Mouse (Mus musculus) mouse trophoblast stem cell (cell line): ENCODE measurements at regions not wholly inside any gene's neighbourhood (a gene's known extent, or its start where the extent isn't known, plus 50 kb on each side); places are given as distances from the start of the nearest gene placed in this dataset.

Source experiments
- in situ Hi-C, 2 experiments: fragments of 300-500 bp; cut with MseI, MboI; formaldehyde crosslinking; loops; 2 replicates in 1 of 2; 3 replicates in 1 of 2; pipeline ENCODE4 v1.15.1; 2025

DNA sequence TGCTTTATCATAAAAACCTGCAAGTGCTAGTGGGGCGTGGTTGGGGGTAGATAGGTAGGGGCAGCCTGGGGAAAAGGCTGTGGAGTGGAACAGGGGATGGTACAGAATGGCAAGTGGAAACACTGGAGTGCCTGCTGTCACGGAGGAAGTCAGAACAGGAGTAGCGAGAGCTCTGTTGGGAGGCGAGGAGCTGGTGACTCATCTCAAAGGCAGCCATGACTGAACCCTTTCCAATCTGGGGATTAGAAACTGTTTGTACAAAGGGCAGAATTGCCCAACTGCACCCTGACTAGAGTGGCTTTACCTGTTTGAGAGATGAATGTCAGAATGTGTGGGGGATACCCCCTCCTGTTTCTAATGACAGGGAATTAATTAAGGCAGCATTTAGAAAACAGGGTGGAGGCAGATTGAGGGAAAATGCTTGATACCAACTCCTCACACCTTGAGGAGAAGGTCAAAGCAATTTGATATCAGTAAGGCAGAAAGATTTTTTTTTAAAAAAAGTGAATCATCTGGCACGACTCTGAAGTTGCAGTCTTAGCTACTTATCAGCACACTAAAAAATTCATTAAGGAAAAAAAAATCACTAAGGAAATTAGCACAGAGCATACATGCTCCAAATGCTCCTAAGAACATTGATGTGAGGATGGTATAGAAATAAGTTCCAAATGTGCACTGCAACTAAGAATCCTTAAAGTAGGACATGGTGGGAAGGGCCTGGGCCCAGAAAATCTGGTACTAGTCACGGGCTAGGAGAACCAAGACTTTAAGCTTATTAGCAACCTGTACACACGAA, 54.7 kb upstream of the Usp25 start:
- in situ Hi-C loops = no loop called here

DNA sequence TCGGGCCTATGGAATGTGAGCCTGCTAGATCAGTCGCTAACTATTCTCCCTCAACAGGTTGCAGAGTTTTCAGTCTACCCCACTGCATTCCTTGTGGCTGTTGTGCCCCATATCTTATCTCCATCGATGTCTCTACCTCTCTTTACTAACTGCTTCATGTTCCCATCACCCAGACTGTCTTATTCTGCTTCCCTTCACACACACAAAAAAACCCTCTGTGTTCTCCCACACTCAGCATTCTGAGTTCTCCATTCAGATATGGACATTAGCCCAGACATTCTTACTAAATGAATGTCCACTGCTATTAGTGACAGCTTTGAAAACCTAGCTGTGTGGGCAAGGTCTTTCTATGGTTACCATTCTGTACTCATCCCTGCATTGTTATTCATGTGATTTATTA, 56.0 kb upstream of the Usp25 start:
- in situ Hi-C loops = no loop called here

DNA sequence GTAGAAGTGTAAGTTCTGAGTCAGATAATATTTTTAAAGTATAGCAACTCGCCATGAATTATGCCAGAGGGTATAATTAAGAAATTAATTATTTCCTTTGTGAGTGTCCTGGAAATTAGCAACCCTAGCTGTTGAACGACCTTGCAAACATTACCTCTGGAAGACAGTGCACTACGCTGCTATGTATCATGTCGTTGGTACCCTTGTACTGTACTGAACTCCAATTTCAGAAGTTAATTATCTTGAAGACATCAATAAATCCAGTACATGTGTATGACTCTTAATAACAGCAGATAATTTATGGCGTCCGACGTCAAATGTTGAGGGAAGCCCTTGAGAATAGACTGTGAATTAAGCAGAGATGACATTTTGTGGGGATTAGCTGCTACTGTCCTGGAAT, 56.4 kb upstream of the Usp25 start:
- in situ Hi-C loops = no loop called here

GRCm38 (mm10) chr16:76950836-76951486, 62.5 kb upstream of the Usp25 start:
- in situ Hi-C loops = no loop called here

DNA sequence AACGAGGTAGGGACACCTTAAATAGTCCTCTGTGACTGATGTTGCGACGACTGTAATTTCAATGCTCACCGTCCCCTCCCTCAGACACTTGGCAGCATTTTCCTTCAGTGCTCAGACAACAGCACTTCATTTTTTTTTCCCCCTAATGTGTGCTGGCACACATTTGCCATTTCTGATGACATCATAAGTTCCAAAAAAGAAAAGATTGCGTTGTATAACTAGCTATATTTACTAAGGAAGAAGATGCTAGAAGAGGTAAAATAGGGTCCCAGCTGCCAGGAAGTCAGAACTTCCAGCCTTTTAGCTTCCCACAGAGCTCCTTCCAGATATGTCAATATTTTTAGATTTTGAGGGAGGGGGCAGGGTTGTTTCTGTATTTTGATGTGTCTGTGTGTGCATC, 66.5 kb upstream of the Usp25 start:
- in situ Hi-C loops = no loop called here

- in situ Hi-C loops = no loop called here
These were observed 75.4 kb upstream of the Usp25 start for GRCm38 (mm10) chr16:76938128-76938527.

GRCm38 (mm10) chr16:76927901-76928300, 85.6 kb upstream of the Usp25 start:
- in situ Hi-C loops = no loop called here

DNA sequence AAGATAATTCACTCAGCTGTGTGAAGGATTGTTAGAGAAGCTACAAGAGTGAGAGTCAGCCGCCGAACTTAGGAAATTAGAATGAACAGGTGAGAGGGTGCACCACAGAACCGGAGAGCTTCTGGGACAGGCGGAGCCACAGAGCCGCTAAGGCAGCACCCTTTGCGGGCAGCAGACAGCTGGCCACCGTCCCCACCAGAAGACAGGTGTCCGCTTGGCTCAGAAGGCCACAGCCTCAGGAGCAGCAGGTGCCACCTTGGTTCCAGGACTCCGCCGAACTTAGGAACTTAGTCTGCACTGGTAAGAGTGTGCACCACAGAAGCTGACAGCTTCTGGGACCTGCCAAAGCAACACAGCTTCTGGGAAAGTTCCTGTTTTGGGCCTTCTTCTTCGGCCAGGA, 93.4 kb upstream of the Usp25 start:
- in situ Hi-C loops = loop anchor here in 1 of 2 experiments (25.0 kb wide), 2 partner anchors 1133 to 1233 kb away; no protein-coding TSS in a partner anchor

DNA sequence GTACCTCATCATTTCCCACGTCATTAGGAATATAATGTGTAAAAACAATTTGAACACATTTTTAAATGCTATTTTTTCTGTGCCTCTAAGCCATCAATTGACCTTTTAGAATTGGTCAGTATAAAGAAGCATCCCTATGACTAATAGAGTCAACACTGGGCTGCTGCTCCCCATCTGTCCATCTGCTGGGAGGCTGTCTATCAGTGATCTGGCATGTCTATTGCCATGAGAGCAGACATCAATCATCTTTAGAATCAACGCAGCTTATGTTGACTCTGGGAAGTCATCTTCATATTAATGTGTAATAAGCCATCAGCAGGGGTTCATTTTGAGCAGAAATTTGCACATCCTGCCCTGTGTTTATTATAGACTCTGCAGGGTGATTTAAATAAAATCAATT, 94.9 kb upstream of the Usp25 start:
- in situ Hi-C loops = loop anchor here in 1 of 2 experiments (25.0 kb wide), 2 partner anchors 1131 to 1231 kb away; no protein-coding TSS in a partner anchor

GRCm38 (mm10) chr16:76914311-76914710, 99.2 kb upstream of the Usp25 start:
- in situ Hi-C loops = loop anchor here in 1 of 2 experiments (25.0 kb wide), 2 partner anchors 1127 to 1227 kb away; no protein-coding TSS in a partner anchor

GRCm38 (mm10) chr16:76905205-76905996, 108.1 kb upstream of the Usp25 start:
- in situ Hi-C loops = loop anchor here in 1 of 2 experiments (25.0 kb wide), 2 partner anchors 1118 to 1218 kb away; no protein-coding TSS in a partner anchor

DNA sequence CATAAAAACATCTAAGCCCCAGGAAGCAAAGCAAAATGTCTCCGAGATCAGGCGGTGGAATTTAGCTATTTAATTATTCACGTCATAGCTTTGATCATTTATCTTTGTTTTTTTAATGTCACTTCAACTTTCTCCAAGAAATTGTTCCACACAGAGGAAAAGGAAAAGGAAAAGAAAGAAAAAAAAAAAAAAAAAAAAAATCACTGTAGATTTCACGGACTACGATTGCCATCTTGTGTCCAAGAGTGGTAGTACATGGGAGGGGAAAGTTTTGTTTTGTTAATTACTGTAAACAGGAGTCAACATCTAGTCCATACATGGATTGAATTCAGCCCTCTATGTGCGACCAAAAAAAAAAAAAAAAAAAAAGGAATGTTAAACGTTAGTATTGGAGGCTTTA, 114.4 kb upstream of the Usp25 start:
- in situ Hi-C loops = loop anchor here in 1 of 2 experiments (25.0 kb wide), 1 partner anchor 1212 kb away; no protein-coding TSS in a partner anchor

DNA sequence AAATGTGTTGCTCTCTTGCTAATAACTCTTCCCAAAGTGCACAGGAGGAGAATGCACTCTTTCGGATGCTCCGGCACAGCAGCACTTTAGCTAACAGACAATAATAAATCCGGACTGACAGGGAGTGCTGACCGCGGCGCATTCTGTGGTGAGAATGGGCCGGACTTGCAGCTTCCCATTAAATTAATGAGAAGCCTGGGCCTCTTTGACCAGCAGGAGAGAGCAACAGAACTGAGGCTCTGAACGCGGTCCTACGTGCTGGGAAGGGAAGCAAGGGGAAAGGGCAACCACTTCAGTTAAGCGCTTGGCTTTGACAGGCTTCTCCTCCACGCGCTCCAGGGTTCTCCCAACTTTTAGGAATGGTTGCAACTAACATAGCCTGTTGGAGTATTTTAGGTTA, 117.2 kb upstream of the Usp25 start:
- in situ Hi-C loops = loop anchor here in 1 of 2 experiments (25.0 kb wide), 1 partner anchor 1209 kb away; no protein-coding TSS in a partner anchor

DNA sequence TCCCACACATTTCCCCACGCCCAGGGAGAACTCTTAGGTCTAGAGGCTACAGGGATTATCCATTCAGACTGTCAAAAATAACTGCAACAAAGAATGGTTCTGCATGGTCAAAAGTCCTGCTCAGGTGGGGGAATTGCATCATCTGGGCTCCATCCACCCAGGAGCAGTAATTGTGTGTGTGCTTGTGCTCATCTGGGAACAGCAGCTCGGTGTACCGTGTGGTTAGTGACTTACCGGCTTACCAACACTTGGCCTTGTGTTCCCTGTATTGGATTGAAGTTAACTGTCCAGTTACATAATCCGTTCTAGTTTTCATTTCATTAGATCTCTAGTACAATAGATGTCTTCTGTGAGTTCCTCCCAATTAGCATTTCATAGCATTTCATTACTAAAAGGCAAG, 117.7 kb upstream of the Usp25 start:
- in situ Hi-C loops = loop anchor here in 1 of 2 experiments (25.0 kb wide), 1 partner anchor 1208 kb away; no protein-coding TSS in a partner anchor

- in situ Hi-C loops = loop anchor here in 1 of 2 experiments (25.0 kb wide), 1 partner anchor 1191 kb away; no protein-coding TSS in a partner anchor
These were observed 134.9 kb upstream of the Usp25 start for GRCm38 (mm10) chr16:76878576-76878975.

GRCm38 (mm10) chr16:76875397-76876018, 138.0 kb upstream of the Usp25 start:
- in situ Hi-C loops = loop anchor here in 1 of 2 experiments (25.0 kb wide), 1 partner anchor 1188 kb away; no protein-coding TSS in a partner anchor

DNA sequence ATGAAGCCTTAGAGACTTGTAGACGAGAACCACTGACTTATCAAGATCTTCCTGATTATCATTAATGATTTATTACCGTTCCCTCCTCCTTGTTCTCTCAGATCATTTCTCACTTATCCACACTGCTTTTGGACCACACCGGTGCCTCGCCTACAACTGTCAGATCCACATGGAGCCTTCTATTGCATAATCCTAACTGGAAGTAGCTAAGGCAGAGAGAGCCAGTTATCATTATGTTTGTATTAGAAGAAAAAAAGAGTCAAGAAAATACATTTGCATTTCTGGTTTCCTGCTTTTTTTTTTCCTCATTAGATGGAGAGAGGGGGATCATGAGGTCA, 147.1 kb upstream of the Usp25 start:
- in situ Hi-C loops = no loop called here

GRCm38 (mm10) chr16:76865731-76866464, 147.6 kb upstream of the Usp25 start:
- in situ Hi-C loops = no loop called here

DNA sequence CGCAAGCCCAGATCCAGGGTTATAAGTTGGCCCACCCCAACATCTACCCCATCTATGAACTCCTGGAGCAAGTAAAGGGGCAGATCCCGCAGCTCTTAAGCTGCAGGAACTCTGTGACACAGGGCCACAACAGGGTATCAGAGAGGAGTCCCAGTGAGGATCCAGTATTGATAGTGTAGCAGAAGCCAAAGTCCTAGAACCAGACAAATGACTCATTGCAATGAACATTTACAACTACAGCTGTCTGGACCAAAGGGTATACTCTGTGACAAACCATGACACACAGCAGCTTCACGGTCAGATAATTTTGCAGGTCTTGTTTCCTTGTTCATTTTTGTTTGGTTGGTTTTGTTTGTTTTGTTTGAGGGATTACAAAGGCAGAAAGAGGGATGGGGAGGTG, 149.1 kb upstream of the Usp25 start:
- in situ Hi-C loops = no loop called here

- in situ Hi-C loops = no loop called here
These were observed 157.7 kb upstream of the Usp25 start for GRCm38 (mm10) chr16:76855797-76856196.

- in situ Hi-C loops = no loop called here
These were observed 162.1 kb upstream of the Usp25 start for GRCm38 (mm10) chr16:76851396-76851795.
